Mouse (Mus musculus) liver, adult 2 months (tissue): ENCODE results near the gene Rsu1.

ENCODE experiments used
- CTCF ChIP-seq: fragments of 200-500 bp; IDR thresholded peaks from 2 replicates; pipeline ENCODE4 v1.5.1; 2011; ENCODE audit warnings: low read depth, low read length, control low read depth
- POLR2A ChIP-seq: fragments of 200-500 bp; IDR thresholded peaks from 2 replicates; pipeline ENCODE4 v1.6.1; 2011; ENCODE audit warnings: low read length, control low read depth; ENCODE audit not compliant: insufficient read depth; ENCODE audit errors: extremely low read depth

GRCm38 (mm10) chr2:13177698-13178395 is 93.4 kb downstream of the Rsu1 start:
- no peak for TF ChIP-seq CTCF
- no peak for TF ChIP-seq POLR2A
